In genomic region chr9:118678020-118678750, GRCm38 (mm10) we compare ENCODE assay signal across 10 mouse cellular contexts.
DNase-seq lines count a peak whose midpoint lies in the region; ATAC-seq and TF ChIP-seq lines count a peak whose summit lies in the region.
"Had no signal": no experiment of that assay in that cellular context is flagged by ENCODE, and none has a peak within 500 bp of the region (broad histone marks: within the 10 kb centered on the region; RNA-seq: fewer than 3 reads in every experiment).

No protein-coding gene starts in this region.

- H3K4me3 ChIP-seq in kidney, adult 2 months (ENCODE audit: insufficient read depth, low read depth, low read length), result no peak overlapping the region
- H3K4me3 ChIP-seq in kidney, embryonic 14.5 days (ENCODE audit: low read length), result no peak overlapping the region
- no peak overlapping the region for H3K4me3 ChIP-seq in hindbrain, embryonic 11.5 days (ENCODE audit: low read depth, low read length)
- no peak overlapping the region for H3K4me3 ChIP-seq in forebrain, embryonic 14.5 days (ENCODE audit: low read depth, low read length)
- H3K4me3 ChIP-seq: neural tube, embryonic 12.5 days had no signal

- WGBS in kidney, adult 2 months, result 69% methylated on average over 15 of the region's 15 CpGs
- WGBS in kidney, embryonic 14.5 days, result 58% methylated on average over 15 of the region's 15 CpGs
- 59% methylated on average over 15 of the region's 15 CpGs for WGBS in hindbrain, embryonic 11.5 days
- 72% methylated on average over 15 of the region's 15 CpGs for WGBS in forebrain, embryonic 14.5 days

- TF ChIP-seq CTCF in kidney, adult 2 months (conservative IDR thresholded peaks at IDR 0.05; ENCODE audit: insufficient read depth, insufficient read length, low read depth, low read length), result no peak

- H3K4me2 ChIP-seq in kidney, embryonic 14.5 days (replicated peaks; ENCODE audit: low read depth, low read length), result no peak overlapping the region
- H3K4me2 ChIP-seq in hindbrain, embryonic 11.5 days (replicated peaks; ENCODE audit: low read depth, low read length), result no peak overlapping the region
- H3K4me2 ChIP-seq in forebrain, embryonic 14.5 days (ENCODE audit: low read length), result no peak overlapping the region
- H3K4me2 ChIP-seq: neural tube, embryonic 12.5 days had no signal

- no peak for ATAC-seq in kidney, embryonic 14.5 days (ENCODE audit: low FRiP score, low TSS enrichment)
- ATAC-seq in hindbrain, embryonic 11.5 days (ENCODE audit: low FRiP score), result no peak
- no peak for ATAC-seq in forebrain, embryonic 14.5 days
- ATAC-seq: Patski had no signal

- H3K9me3 ChIP-seq in kidney, embryonic 14.5 days (ENCODE audit: control insufficient read depth, low read length), result no peaks in the 10 kb centered on the region
- H3K9me3 ChIP-seq in hindbrain, embryonic 11.5 days (ENCODE audit: control insufficient read depth, low read length), result no peaks in the 10 kb centered on the region
- no peaks in the 10 kb centered on the region for H3K9me3 ChIP-seq in forebrain, embryonic 14.5 days (replicated peaks; ENCODE audit: control insufficient read depth, low read length)
- H3K9me3 ChIP-seq: neural tube, embryonic 12.5 days had no signal

- no peaks in the 10 kb centered on the region for H3K4me1 ChIP-seq in kidney, adult 2 months (ENCODE audit: control insufficient read depth, insufficient read depth, low read length)
- no peaks in the 10 kb centered on the region for H3K4me1 ChIP-seq in kidney, embryonic 14.5 days (ENCODE audit: control insufficient read depth, insufficient read depth, low read length)
- H3K4me1 ChIP-seq in hindbrain, embryonic 11.5 days (replicated peaks; ENCODE audit: control insufficient read depth, insufficient read depth, low read length), result 0 out of 2 replicates have a peak, but pooled peaks cover 4% of the 10 kb centered on the region
- H3K4me1 ChIP-seq in forebrain, embryonic 14.5 days (ENCODE audit: control insufficient read depth, insufficient read depth, low read length), result peaks cover 7% of the 10 kb centered on the region

- DNase-seq in kidney, adult 2 months, result peak; percentile 27
- peak; percentile 84 for DNase-seq in T-cell, adult 2 months (ENCODE audit: low spot score)
- DNase-seq in hindbrain, embryonic 11.5 days (ENCODE audit: low spot score), result peak; percentile 24
- DNase-seq in natural killer cell, adult 2 months (ENCODE audit: low spot score in 2 of 2), result peak; percentile 1 to 34
- DNase-seq in layer of hippocampus, postnatal 25 days (ENCODE audit: extremely low spot score in 1 of 2, low spot score in 1 of 2), result no peak
- no peak for DNase-seq in forebrain, embryonic 14.5 days (ENCODE audit: low spot score)
- no peak for DNase-seq in adrenal gland, postnatal 10 days

- no peak overlapping the region for H3K27ac ChIP-seq in kidney, adult 2 months (ENCODE audit: insufficient read depth, low read depth, low read length)
- no peak overlapping the region for H3K27ac ChIP-seq in kidney, embryonic 14.5 days (ENCODE audit: low read depth, low read length)
- H3K27ac ChIP-seq in hindbrain, embryonic 11.5 days (ENCODE audit: low read depth, low read length), result no peak overlapping the region
- no peak overlapping the region for H3K27ac ChIP-seq in forebrain, embryonic 14.5 days (ENCODE audit: low read depth, low read length)
- H3K27ac ChIP-seq: neural tube, embryonic 12.5 days had no signal

- no peaks in the 10 kb centered on the region for H3K36me3 ChIP-seq in kidney, adult 2 months (ENCODE audit: control insufficient read depth, insufficient read depth, low read length)
- H3K36me3 ChIP-seq in kidney, embryonic 14.5 days (ENCODE audit: control insufficient read depth, insufficient read depth, low read length), result peaks cover 16% of the 10 kb centered on the region; the same call in 1 of the 2 replicates
- H3K36me3 ChIP-seq in hindbrain, embryonic 11.5 days (ENCODE audit: control insufficient read depth, insufficient read depth, low read length), result no peaks in the 10 kb centered on the region
- no peaks in the 10 kb centered on the region for H3K36me3 ChIP-seq in forebrain, embryonic 14.5 days (ENCODE audit: control insufficient read depth, insufficient read depth, low read length)
- H3K36me3 ChIP-seq: neural tube, embryonic 12.5 days had no signal

- TF ChIP-seq POLR2A in kidney, adult 2 months (IDR thresholded peaks at IDR 0.05; ENCODE audit: low read depth, low read length), result no peak

- no peaks in the 10 kb centered on the region for H3K27me3 ChIP-seq in kidney, adult 2 months (replicated peaks; ENCODE audit: control insufficient read depth, insufficient read depth, low read length)
- H3K27me3 ChIP-seq in kidney, embryonic 14.5 days (ENCODE audit: control insufficient read depth, insufficient read depth, low read length), result no peaks in the 10 kb centered on the region
- H3K27me3 ChIP-seq in hindbrain, embryonic 11.5 days (ENCODE audit: control insufficient read depth, insufficient read depth, low read length), result no peaks in the 10 kb centered on the region
- no peaks in the 10 kb centered on the region for H3K27me3 ChIP-seq in forebrain, embryonic 14.5 days (replicated peaks; ENCODE audit: control insufficient read depth, insufficient read depth, low read length)
- H3K27me3 ChIP-seq: neural tube, embryonic 12.5 days; Patski had no signal

- H3K9ac ChIP-seq in kidney, embryonic 14.5 days (ENCODE audit: low read depth, low read length), result no peak overlapping the region
- no peak overlapping the region for H3K9ac ChIP-seq in hindbrain, embryonic 11.5 days (ENCODE audit: low read depth, low read length)
- no peak overlapping the region for H3K9ac ChIP-seq in forebrain, embryonic 14.5 days (ENCODE audit: low read length)
- H3K9ac ChIP-seq: neural tube, embryonic 12.5 days had no signal

Comparison
In these comparisons a context has a peak if more than half of its experiments do, and no peak if none do; other contexts are left out.
1. DNase-seq: peak in kidney, adult 2 months (single experiment), T-cell, adult 2 months (single experiment), hindbrain, embryonic 11.5 days (single experiment) and natural killer cell, adult 2 months (2 of 2); none in layer of hippocampus, postnatal 25 days (0 of 2), forebrain, embryonic 14.5 days (single experiment) and adrenal gland, postnatal 10 days (single experiment).